Mouse (Mus musculus): ENCODE measurements at regions not wholly inside any gene's neighbourhood (a gene's known extent, or its start where the extent isn't known, plus 50 kb on each side); places are given as distances from the start of the nearest gene placed in this dataset.

GRCm38 (mm10) chr1:169263984-169264660 is 267.1 kb downstream of the Nuf2 start:
- TF ChIP-seq CTCF (IDR thresholded peaks at IDR 0.05; ENCODE audit: low read depth, low read length) (no peak), POLR2A (IDR thresholded peaks at IDR 0.05; ENCODE audit: extremely low read depth, insufficient read depth, low read length) (no peak)

Data from liver, adult 2 months (tissue).